Mouse (Mus musculus) adrenal gland, adult 8-10 months (tissue): ENCODE results near the gene Olfr544. TPM values are rescaled to one million over a fixed set of nuclear protein-coding genes. Genes with fewer than 3 reads are reported as not detected.

ENCODE experiments used
- DNase-seq: peaks from one replicate; pipeline ENCODE4 v3.0.0; 2022
- total RNA-seq, 4 experiments: library from RNA; stranded (reverse); gene quantifications; 2 replicates each; pipeline ENCODE4 v1.2.4; 2022

The Olfr544 gene
- total RNA-seq, 4 experiments from 2014 or later = not detected

- DNase-seq = no peak
These were observed 10.7 kb downstream of the Olfr544 start for GRCm38 (mm10) chr7:102477377-102477776.

GRCm38 (mm10) chr7:102476601-102477000 is 11.5 kb downstream of the Olfr544 start:
- DNase-seq = no peak

- no peak for DNase-seq
These were observed 15.4 kb downstream of the Olfr544 start for GRCm38 (mm10) chr7:102472675-102473074.

- no peak for DNase-seq
These were observed 20.5 kb downstream of the Olfr544 start for GRCm38 (mm10) chr7:102467566-102467965.

GRCm38 (mm10) chr7:102458618-102459380 is 29.3 kb downstream of the Olfr544 start:
- no peak for DNase-seq

GRCm38 (mm10) chr7:102446438-102446837 is 41.7 kb downstream of the Olfr544 start:
- no peak for DNase-seq

GRCm38 (mm10) chr7:102444301-102444700 is 43.8 kb downstream of the Olfr544 start:
- no peak for DNase-seq

GRCm38 (mm10) chr7:102442432-102442831 is 45.7 kb downstream of the Olfr544 start:
- no peak for DNase-seq

- peak; percentile 96 for DNase-seq
These were observed 46.3 kb downstream of the Olfr544 start, which contains the start of gene Rrm1 for GRCm38 (mm10) chr7:102441657-102442391. Rrm1 (plus strand) TSS chr7:102441695.

GRCm38 (mm10) chr7:102440822-102441656 is 47.1 kb downstream of the Olfr544 start:
- no peak for DNase-seq

GRCm38 (mm10) chr7:102434344-102434743 is 53.8 kb downstream of the Olfr544 start:
- DNase-seq = no peak

Other genes starting within 250 kb of the Olfr544 start
- gene Rhog, start 232.3 kb downstream of the Olfr544 start, total RNA-seq = 10 to 100 TPM; 39.8 to 54.4 (median 47.5) TPM
- gene Stim1, start 220.5 kb downstream of the Olfr544 start, total RNA-seq = 10 to 100 TPM; 74.4 to 93.6 (median 83.3) TPM
- 10 to 100 TPM; 16.4 to 23.7 (median 20.3) TPM for gene Rrm1, start 46.6 kb downstream of the Olfr544 start, total RNA-seq
- gene Olfr543, start 6.6 kb downstream of the Olfr544 start, total RNA-seq = not detected
- gene Olfr545, start 11.3 kb upstream of the Olfr544 start, total RNA-seq = not detected
- not detected for gene Olfr547, start 46.4 kb upstream of the Olfr544 start, total RNA-seq
- not detected for gene Olfr548-ps1, start 52.6 kb upstream of the Olfr544 start, total RNA-seq
- not detected for gene Olfr549, start 61.6 kb upstream of the Olfr544 start, total RNA-seq
- 10 to 100 TPM; 13.9 to 22.2 (median 19.0) TPM for gene Trim21, start 77.2 kb upstream of the Olfr544 start, total RNA-seq
- under 1 TPM in 1 of 4 experiments, not detected in 3; 0.19 TPM for gene Olfr550, start 83.1 kb upstream of the Olfr544 start, total RNA-seq
- gene Olfr551, start 103.6 kb upstream of the Olfr544 start, total RNA-seq = not detected
- gene Olfr552, start 109.5 kb upstream of the Olfr544 start, total RNA-seq = under 1 TPM in 1 of 4 experiments, not detected in 3; 0.05 TPM
- not detected for gene Olfr553, start 129.9 kb upstream of the Olfr544 start, total RNA-seq
- not detected for gene Olfr554, start 150.1 kb upstream of the Olfr544 start, total RNA-seq
- not detected for gene Olfr555, start 170.5 kb upstream of the Olfr544 start, total RNA-seq
- not detected for gene Olfr556, start 176.6 kb upstream of the Olfr544 start, total RNA-seq
- gene Trim68, start 199.0 kb upstream of the Olfr544 start, total RNA-seq = 10 to 100 TPM; 10.9 to 19.3 (median 15.7) TPM
- gene Olfr557, start 207.6 kb upstream of the Olfr544 start, total RNA-seq = under 1 TPM in 1 of 4 experiments, not detected in 3; 0.12 TPM
- under 1 TPM in 3 of 4 experiments, not detected in 1; 0.14 to 0.40 (median 0.18) TPM for gene Olfr558, start 213.9 kb upstream of the Olfr544 start, total RNA-seq
- not detected for gene Olfr33, start 230.8 kb upstream of the Olfr544 start, total RNA-seq
- not detected for gene Olfr559, start 239.2 kb upstream of the Olfr544 start, total RNA-seq